Mouse (Mus musculus) hindbrain, embryonic 11.5 days (tissue): Measurements from ENCODE around the gene Aif1l. TPM values are rescaled to one million over a fixed set of nuclear protein-coding genes. Genes with fewer than 3 reads are reported as not detected.

Experiments
- ATAC-seq: fragments of 200-750 bp; cut with Nextera tagmentation; 2 replicates; pipeline ENCODE4 v1.8.0; 2017; ENCODE audit warnings: mild to moderate bottlenecking, moderate TSS enrichment, moderate library complexity; ENCODE audit not compliant: low FRiP score
- DNase-seq: peaks from one replicate; pipeline ENCODE4 v3.0.0-alpha.2; 2015; ENCODE audit warnings: low spot score
- H3K27ac ChIP-seq: fragments of 300-500 bp; sonication (generic); 2 replicates; pipeline ENCODE4 v1.5.1; 2014; ENCODE audit warnings: mild to moderate bottlenecking, low read depth, low read length
- H3K27me3 ChIP-seq: fragments of 300-500 bp; sonication (generic); 2 replicates; pipeline ENCODE4 v1.6.1; 2014; ENCODE audit warnings: mild to moderate bottlenecking, low read length, moderate library complexity, mixed read lengths; ENCODE audit not compliant: control insufficient read depth, insufficient read depth
- H3K36me3 ChIP-seq: fragments of 300-500 bp; sonication (generic); 2 replicates; pipeline ENCODE4 v1.6.1; 2014; ENCODE audit warnings: mild to moderate bottlenecking, low read length, moderate library complexity, mixed read lengths; ENCODE audit not compliant: control insufficient read depth, insufficient read depth
- H3K4me1 ChIP-seq: fragments of 300-500 bp; sonication (generic); replicated peaks from 2 replicates; pipeline ENCODE4 v1.6.1; 2014; ENCODE audit warnings: low read length, mixed read lengths; ENCODE audit not compliant: control insufficient read depth, insufficient read depth
- H3K4me2 ChIP-seq: fragments of 300-500 bp; sonication (generic); replicated peaks from 2 replicates; pipeline ENCODE4 v1.6.1; 2014; ENCODE audit warnings: mild to moderate bottlenecking, low read depth, low read length
- H3K4me3 ChIP-seq: fragments of 300-500 bp; sonication (generic); 2 replicates; pipeline ENCODE4 v1.5.1; 2014; ENCODE audit warnings: low read depth, low read length
- H3K9ac ChIP-seq: fragments of 300-500 bp; sonication (generic); 2 replicates; pipeline ENCODE4 v1.6.1; 2014; ENCODE audit warnings: low read depth, low read length
- H3K9me3 ChIP-seq: fragments of 300-500 bp; sonication (generic); 2 replicates; pipeline ENCODE4 v1.6.1; 2016; ENCODE audit warnings: low read length; ENCODE audit not compliant: control insufficient read depth
- WGBS: fragments of 180-500 bp; shearing (Covaris S2); extraction: QIAGEN DNeasy Blood & Tissue Kit; methylation state at CpG from one replicate; pipeline ENCODE4 v1.1.7; 2014; 5-methylcytosine and 5-hydroxymethylcytosine counted together
- polyA plus RNA-seq: library from polyadenylated mRNA; unstranded; fragments of >200 nt; fragmentation: Nextera tagmentation; extraction: Ambion mirVana; gene quantifications from 2 replicates; pipeline ENCODE4 v1.2.1, GENCODE M21; 2014

Aif1l gene
- polyA plus RNA-seq: 54.0 and 58.3 TPM in 2 replicates

DNA sequence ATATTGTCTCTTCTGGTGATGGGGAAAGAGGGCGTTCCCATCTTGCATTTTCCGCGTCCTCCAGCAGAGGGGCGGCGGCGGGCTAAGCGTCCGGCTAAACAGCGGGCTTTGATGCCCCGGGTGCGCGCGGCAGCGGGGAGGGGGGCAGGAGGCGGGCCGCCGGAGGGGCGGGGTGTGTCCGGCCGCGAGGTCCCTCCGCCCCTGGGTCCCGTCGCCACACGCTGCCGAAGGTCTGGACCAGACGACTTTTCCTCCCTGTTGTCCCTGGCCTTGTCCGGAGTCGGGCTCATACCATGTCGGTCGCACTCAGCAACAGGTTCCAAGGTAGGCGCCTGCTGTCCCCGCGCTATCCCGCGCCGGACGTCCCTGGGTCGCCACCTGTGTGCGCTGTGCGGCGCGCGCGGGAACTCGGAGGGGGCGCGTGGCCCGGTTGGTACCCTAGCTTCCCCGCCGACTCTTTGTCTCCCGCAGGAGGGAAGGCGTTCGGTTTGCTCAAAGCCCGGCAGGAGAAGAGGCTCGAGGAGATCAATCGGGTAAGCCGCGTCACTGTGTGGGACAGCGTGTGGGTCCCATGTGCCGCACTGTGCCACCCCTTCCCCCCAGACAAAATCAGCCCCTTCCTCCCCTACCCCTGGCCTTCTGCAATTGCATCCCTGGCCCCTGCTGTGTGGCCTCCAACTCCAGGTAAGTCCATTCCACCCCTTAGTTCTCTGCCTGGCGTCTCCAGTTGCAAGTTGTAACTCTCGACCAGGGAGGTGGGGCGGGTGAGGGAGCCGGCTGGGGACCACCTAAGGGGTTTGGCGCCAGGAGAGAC lies at the start of gene Aif1l:
Gene Aif1l (plus strand): TSS at position 82 of the 814 bp plus-strand sequence.
- Histone ChIP-seq H3K9ac (peak within 1 kb of the TSS; percentile 64), H3K4me2 (peak within 1 kb of the TSS; percentile 88), H3K27ac (no peak within 1 kb of the TSS), H3K4me3 (peak within 1 kb of the TSS; percentile 62), H3K4me1 (peaks cover 3% of the 10 kb centered on the region; the same call in 1 of the 2 replicates), H3K9me3 (no peaks in the 10 kb centered on the region), H3K36me3 (no peaks in the 10 kb centered on the region), H3K27me3 (no peaks in the 10 kb centered on the region)
- ATAC-seq (peak; percentile 64; the same call in 1 of the 2 replicates), DNase-seq (peak; percentile 86)
- under 1% methylated on average over 62 of the region's 66 CpGs for WGBS

DNA sequence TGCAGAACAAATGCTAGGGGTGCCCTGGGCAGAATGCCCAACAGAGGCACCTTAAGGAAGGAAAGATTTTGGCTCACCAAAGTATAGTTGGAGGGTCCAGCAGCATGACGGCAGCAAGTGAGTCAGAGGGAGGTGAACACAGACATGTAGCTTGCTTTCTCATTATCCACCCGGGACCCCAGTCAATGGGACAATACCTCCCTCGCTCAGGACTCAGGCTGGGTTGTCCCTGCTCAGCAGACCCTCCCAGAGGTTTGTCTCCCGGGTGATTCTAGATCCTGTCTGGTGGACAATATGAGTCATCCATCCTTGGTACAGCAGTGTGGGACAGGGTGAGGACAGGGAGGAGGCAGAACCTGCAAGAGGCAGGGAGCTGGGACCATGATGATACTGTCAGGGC lies 49.0 kb upstream of the Aif1l start:
- H3K4me3 ChIP-seq: no peak overlapping the region
- H3K27me3 ChIP-seq: no peaks in the 10 kb centered on the region
- H3K9me3 ChIP-seq: no peaks in the 10 kb centered on the region
- H3K36me3 ChIP-seq: no peaks in the 10 kb centered on the region
- H3K9ac ChIP-seq: no peak overlapping the region
- no peaks in the 10 kb centered on the region; the same call in 1 of the 2 replicates for H3K4me1 ChIP-seq
- 65% methylated on average over 4 of the region's 4 CpGs for WGBS
- ATAC-seq (no peak), DNase-seq (no peak)
- H3K27ac ChIP-seq: no peak overlapping the region
- no peak overlapping the region for H3K4me2 ChIP-seq

DNA sequence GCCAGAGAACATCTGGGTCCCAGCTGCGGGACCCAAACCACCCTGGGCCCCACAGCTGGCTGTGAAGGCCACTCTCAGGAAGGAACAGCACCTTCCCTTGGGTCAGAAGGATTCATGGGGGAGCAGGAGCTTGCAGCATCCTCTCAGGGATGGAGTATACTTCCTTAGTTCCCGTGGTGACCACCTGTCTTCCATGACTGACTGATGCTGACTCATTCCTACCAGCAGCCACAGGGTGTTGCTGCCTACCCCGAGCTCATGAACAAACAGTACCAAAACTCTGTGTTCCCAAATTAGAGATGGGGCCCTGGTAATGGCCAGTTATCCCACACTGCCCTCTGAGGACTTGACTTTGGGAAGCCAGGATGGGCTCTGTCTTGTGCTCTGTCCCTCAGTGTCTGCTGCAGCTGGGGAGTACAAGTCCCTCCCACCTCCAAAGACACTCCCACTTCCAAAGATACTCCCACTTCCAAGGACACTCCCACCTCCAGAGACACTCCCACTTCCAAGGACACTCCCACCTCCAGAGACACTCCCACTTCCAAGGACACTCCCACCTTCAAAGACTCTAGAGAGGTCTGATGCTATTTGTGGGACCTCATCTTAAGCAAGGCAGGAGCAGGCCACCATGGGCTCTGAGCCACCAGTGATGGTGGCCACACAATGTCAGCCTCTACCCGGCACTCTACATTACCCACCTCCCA lies 48.1 kb upstream of the Aif1l start:
- WGBS: 53% methylated on average over 4 of the region's 4 CpGs
- ATAC-seq (no peak), DNase-seq (no peak)
- H3K4me2 ChIP-seq: no peak overlapping the region
- H3K4me1 ChIP-seq: no peaks in the 10 kb centered on the region; the same call in 1 of the 2 replicates
- no peak overlapping the region for H3K27ac ChIP-seq
- no peaks in the 10 kb centered on the region for H3K9me3 ChIP-seq
- no peak overlapping the region for H3K4me3 ChIP-seq
- H3K9ac ChIP-seq: no peak overlapping the region
- no peaks in the 10 kb centered on the region for H3K27me3 ChIP-seq
- H3K36me3 ChIP-seq: no peaks in the 10 kb centered on the region

DNA sequence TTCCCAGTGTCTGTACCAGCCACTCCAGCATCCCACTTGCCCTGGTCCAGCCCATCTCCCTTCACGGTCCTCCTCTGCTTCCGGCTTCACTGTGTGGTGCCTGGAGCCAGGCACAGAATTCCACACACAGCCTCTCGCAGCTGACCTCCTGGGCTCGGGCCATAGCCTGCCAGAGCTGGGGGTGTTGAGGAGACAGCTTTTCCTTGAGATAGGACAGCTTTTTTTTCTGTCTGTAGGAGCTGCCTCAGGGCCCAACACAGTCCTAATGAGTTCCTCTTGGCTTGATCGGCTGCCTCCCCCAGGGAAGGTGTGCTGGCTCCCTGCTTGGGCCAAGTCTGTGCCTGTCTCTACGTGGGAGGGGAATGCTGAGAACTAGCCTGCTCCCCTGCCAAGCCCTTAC lies 45.9 kb upstream of the Aif1l start:
- ATAC-seq: no peak
- H3K9me3 ChIP-seq: no peaks in the 10 kb centered on the region
- 12% methylated on average over 6 of the region's 6 CpGs for WGBS

DNA sequence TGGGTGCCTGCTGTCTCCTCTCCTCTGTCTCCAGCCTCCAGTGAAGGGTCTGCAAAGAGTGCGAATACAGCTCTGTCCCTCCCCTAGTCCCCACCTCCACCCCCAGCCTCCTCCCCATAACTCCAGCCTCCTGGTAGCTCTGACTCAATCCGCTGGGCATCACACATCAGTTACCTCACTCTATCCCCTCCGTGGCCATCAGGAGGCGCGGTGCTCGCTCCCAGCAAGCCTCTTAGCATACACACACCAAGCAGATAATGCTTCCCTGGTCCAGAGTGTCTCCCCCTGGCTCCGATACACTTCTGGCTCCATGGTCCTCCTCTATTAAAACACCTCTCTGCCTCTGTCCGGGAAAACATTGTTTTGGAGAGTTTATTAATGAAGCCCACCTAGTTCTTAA lies 45.3 kb upstream of the Aif1l start:
- H3K9ac ChIP-seq: no peak overlapping the region
- 11% methylated on average over 8 of the region's 8 CpGs for whole genome bisulfite sequencing
- no peaks in the 10 kb centered on the region for H3K36me3 ChIP-seq
- H3K9me3 ChIP-seq: no peaks in the 10 kb centered on the region
- no peak overlapping the region for H3K4me3 ChIP-seq
- no peak for ATAC-seq
- no peak overlapping the region for H3K27ac ChIP-seq
- H3K4me2 ChIP-seq: no peak overlapping the region
- H3K27me3 ChIP-seq: no peaks in the 10 kb centered on the region
- no peaks in the 10 kb centered on the region; the same call in 1 of the 2 replicates for H3K4me1 ChIP-seq
- DNase-seq: no peak

More for the DNA sequence above, 45.9 kb upstream of the Aif1l start:
- no peak overlapping the region for H3K9ac ChIP-seq
- H3K4me1 ChIP-seq: no peaks in the 10 kb centered on the region; the same call in 1 of the 2 replicates
- H3K4me2 ChIP-seq: no peak overlapping the region
- H3K27me3 ChIP-seq: no peaks in the 10 kb centered on the region
- DNase-seq: no peak
- no peaks in the 10 kb centered on the region for H3K36me3 ChIP-seq
- H3K27ac ChIP-seq: no peak overlapping the region
- H3K4me3 ChIP-seq: no peak overlapping the region

DNA sequence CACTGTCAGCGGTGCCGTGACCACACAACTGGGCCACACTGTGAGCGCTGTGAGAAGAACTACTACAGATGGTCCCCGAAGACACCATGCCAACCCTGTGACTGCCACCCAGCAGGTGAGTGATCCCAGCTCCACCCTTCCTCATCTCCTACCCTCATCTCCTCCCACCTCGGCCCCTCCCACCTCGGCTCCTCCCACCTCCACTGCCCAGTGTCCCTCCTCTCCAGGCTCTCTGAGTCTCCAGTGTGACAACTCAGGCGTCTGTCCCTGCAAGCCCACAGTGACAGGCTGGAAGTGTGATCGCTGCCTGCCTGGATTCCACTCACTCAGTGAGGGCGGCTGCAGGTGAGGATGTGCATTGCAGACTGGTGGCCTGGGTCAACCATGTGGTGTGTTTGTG lies 44.3 kb upstream of the Aif1l start:
- Histone ChIP-seq H3K4me3 (no peak overlapping the region), H3K27me3 (no peaks in the 10 kb centered on the region), H3K9me3 (no peaks in the 10 kb centered on the region), H3K4me2 (no peak overlapping the region), H3K27ac (no peak overlapping the region), H3K36me3 (no peaks in the 10 kb centered on the region), H3K4me1 (no peaks in the 10 kb centered on the region; the same call in 1 of the 2 replicates), H3K9ac (no peak overlapping the region)
- 44% methylated on average over 9 of the region's 9 CpGs for WGBS
- ATAC-seq (no peak), DNase-seq (no peak)

DNA sequence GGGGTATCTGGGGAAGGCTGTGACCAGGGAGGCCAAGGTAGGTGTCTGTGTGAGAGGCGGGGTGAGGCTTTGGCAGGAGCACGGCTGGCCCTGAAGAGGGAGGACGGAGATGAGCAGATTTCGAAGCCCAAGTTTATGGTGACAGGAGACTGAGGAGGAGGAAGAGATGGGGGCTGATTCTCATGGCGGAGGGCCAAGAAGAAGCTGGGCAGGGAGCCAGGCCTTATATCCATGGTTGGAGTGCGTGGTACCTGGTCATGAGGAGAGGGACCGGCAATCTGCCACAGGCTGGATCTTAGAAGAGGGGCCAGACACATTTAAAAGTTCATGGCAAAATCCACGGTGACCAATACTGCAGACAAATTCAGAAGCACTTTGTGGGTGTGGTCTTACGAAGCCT lies 43.5 kb upstream of the Aif1l start:
- Histone ChIP-seq H3K4me2 (no peak overlapping the region), H3K27ac (no peak overlapping the region), H3K4me1 (no peaks in the 10 kb centered on the region; the same call in 1 of the 2 replicates), H3K27me3 (no peaks in the 10 kb centered on the region), H3K4me3 (no peak overlapping the region), H3K9me3 (no peaks in the 10 kb centered on the region), H3K36me3 (no peaks in the 10 kb centered on the region), H3K9ac (no peak overlapping the region)
- no peak for ATAC-seq
- WGBS: 91% methylated on average over 9 of the region's 9 CpGs
- DNase-seq: no peak

DNA sequence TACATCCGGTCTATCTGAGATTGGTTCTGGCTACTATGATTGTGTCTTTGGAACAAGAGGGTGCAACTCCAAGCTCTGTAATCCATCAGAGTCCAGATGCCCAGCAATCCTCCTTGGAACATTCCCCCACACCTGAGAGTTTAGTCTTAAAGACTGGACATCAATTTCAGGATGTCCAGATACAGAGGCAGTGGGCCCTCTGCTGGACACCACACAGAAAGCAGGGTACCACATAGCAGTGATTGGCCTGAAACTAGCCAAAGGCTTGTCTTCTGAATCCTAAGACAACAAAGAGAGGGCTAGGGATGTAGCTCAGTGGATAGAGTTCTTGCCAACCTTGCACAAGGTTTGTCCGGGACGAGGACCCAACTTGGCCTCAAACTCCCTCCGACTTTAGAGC lies 37.4 kb upstream of the Aif1l start:
- no peak overlapping the region for H3K4me3 ChIP-seq
- H3K36me3 ChIP-seq: no peaks in the 10 kb centered on the region
- H3K4me1 ChIP-seq: no peaks in the 10 kb centered on the region
- ATAC-seq (no peak), DNase-seq (peak; percentile 47)
- WGBS: 77% methylated on average over 4 of the region's 4 CpGs
- no peaks in the 10 kb centered on the region for H3K27me3 ChIP-seq
- H3K4me2 ChIP-seq: no peak overlapping the region
- no peak overlapping the region for H3K9ac ChIP-seq
- H3K27ac ChIP-seq: no peak overlapping the region
- H3K9me3 ChIP-seq: no peaks in the 10 kb centered on the region
